Mouse (Mus musculus): ENCODE measurements around the gene Dapp1.

GRCm38 (mm10) chr3:137895196-137895595, 86.1 kb downstream of the Dapp1 start:
- no peak for TF ChIP-seq POLR2A (IDR thresholded peaks at IDR 0.05; ENCODE audit: low read depth, low read length)
- TF ChIP-seq CTCF (IDR thresholded peaks at IDR 0.05; ENCODE audit: extremely low read depth, insufficient read length, insufficient replicate concordance, low read depth, low read length), result peak; percentile 49; the same call in 1 of the 2 replicates
